Mouse (Mus musculus): ENCODE results near the gene Igsf21. TPM values are rescaled to one million over a fixed set of nuclear protein-coding genes. Genes with fewer than 3 reads are reported as not detected.

Igsf21 gene
- total RNA-seq, 2 experiments from 2014 or later = not detected

DNA sequence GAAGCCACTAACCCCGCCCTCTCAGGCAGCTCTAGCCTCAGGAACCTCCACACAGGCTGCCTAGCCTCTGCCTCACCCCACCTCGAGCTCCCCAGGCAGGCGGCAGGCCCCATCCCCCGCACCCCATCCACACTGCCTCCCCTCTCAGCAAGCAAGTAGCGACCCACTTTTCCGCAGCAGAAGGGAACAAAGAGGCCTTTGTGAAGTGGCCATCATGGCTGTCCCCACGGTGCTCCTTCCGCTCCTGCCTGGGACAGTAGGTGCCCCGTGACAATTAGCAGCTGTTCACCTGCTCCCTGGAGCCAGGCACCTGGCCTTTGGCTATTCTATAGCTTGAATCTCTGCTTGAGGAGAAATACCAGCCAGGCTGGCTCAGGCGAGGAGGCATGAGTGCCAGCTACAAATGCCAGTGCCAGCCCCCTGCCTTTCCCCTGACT is 9.3 kb downstream of the Igsf21 start:
- no peak for ATAC-seq (ENCODE audit: poor library complexity, severe bottlenecking)

DNA sequence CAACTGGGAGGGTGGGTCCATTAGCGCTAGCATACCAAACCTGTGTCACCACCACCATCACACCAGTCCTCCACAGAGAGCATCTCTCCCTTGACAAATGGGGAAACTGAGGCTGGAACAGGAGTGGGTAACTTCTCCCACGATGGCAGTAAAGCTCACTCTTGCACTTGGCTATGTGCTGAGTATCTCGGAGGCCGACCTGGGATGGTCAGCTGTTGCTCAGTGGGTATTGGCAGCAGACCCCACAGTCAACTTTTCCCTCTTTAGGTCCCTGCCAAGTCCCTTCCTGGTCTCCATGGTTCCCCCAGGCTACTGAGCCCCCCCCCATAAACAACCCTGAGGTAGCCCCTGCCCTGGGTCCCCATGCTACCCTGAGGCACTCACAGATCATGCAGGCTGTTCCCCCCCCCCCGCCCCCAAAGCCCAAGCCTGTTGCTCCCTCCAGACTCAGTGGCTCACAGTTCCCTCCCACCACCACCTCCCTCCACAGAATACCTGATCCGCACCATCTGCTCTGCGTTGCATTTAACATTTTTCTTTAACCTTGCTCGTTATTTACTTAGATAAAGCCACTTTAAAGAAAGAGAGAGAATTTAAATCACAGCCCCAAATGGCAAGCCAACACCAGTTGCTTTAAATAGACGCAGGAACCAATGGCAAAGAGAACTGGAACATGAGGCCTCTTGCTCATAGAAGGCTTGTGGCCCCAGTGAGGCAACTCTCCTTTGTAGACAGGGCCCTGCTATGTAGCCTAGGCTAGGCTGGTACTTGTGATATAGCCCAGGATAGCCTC is 11.0 kb downstream of the Igsf21 start:
- ATAC-seq (ENCODE audit: poor library complexity, severe bottlenecking) = no peak

DNA sequence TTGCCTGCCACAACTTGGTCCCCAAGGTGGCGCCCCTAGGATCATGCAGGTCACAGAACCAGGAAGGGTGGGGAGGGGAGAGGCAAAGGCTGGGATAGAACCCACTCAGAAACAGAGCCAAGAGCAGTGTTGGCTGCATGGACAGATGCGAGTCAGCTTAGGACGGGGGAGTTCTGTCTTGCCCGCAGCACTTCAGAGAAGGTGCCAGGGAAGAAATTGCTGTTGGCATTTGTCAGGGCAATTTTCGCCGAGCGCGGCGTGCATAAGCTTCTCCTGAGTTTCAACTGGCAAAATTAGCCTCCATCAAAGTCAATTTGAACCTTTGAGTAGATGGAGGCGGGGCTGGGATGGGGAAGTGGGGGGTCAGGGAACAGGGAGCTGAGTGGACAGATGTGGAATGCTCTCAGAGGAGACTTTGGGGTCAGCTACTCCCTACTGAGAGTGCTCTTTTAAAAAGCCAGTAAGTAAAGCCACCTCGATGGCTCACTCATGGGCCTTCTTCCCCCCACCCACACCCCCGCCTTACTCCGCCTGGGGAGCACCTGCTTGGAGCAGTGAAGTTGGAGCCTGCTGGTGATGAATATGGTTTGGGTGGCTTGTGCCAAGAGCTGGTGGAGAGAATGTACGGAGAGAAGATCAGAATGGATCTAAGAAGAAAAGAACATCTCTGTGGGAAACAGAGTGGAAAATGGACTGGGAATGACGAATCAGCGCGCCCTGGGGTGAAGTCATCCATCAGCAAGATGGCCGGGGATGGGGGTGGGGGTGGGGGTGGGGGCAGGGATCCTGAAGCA is 12.0 kb downstream of the Igsf21 start:
- no peak for ATAC-seq (ENCODE audit: poor library complexity, severe bottlenecking)

DNA sequence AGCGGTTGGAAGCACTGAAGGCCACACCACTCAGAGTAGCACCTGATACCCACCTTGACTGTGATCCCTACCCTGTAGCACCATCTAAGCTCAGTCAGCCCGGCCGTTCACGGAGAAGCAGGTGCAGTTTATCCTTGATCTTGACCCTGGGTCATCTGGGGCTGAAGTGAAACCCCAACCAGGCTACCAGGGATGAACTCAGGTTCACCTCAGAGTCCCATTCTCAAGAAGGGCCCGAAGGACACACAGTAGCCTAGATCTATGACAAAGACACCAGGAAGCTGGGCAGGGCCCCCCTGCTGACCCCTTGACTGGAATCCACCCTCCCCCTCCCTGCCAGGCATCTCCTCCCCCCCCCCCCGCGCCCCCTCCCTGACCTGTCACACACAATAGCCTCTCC is 18.7 kb downstream of the Igsf21 start:
- ATAC-seq (ENCODE audit: poor library complexity, severe bottlenecking) = no peak

DNA sequence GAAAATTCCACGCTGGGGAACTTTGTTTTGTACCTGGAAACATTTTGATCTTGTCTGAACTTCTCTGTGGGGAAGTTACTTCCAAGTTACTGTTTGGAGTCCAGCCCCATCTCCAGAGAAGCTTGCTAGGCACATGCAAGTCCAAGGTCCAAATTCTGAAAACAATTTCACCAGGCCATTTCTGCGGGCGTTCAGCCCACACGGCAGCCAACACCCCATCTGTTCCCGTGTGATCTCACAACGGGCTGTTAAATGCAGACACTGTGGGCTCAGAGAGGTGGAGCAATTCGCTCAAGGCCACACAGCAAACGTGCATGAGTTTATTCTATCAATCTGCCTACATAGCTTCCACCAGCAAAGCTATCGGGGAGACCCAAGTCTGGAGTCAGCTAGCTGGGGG is 21.4 kb downstream of the Igsf21 start:
- no peak for ATAC-seq (ENCODE audit: poor library complexity, severe bottlenecking)

DNA sequence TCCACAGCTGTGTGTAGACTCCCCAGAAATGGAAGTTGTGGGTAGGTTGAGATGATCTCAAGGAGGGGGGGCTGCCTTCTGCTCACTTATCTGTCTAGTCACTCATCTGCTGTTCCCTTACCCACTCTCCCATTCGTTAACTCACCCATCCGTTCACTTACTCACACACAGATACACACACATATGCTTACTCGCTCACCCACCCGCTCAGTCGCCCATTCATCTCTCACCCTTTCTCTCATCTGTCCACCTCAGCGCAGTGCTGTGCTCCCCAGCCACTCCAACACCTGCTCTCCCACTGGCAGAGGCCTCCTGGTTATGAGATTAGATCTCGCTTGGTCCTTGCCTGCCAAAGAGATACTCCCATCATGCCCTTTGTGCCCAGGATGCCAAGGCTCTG is 22.1 kb downstream of the Igsf21 start:
- ATAC-seq (ENCODE audit: poor library complexity, severe bottlenecking) = no peak

DNA sequence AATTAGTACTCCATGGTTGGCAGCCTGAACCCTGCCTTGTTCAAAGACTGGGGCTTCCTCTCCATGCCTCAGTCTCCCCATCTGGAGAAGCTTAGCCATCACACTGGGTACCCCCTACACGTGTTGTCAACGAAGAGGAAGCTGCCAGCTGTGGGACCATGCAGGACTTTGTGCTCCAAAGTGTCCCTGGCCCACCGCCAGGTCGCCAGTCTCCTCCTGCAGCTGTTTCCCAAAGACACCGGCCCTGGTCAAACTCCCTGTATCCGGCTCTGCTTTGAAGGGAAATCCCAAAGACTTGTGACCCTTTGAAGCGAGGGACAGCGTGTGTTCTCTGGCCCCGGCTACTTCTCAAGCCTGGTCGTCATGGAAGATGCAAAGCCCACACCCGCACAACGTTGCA is 23.5 kb downstream of the Igsf21 start:
- ATAC-seq (ENCODE audit: poor library complexity, severe bottlenecking) = no peak

DNA sequence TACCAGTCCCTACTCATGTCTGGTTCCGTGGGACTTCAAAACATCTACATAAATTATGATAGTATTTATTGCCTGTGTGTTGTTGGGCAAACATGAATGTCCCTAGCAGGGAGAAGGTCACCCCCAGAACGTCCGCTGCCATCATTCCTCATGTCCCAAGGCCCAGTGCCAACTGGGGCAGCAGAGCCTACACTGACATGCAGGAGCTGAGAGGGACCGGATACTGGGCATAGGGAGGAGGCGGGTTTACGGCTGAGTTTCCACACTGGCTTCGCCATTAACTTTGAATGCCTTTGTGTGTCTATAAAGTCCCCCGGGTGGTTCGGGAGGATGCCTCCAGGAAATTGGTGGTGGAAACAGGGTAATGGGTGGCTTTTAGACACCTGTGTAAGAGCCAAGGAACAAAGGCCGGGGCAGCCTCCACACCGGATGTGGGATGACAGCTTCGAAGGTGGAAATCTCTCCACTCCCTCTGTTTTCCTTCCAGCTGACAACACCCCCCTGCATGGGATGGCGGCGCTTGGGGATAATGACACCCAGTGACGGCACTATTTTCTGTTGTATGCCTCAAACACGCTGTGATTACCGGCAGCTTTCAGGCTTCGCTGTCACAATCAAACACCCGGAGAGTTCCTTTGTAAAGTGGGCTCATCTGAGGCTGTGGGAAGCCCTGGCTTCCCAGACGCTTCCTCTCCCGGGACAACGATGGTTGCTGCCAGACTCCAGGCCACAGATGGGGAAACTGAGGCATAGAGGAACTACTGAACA is 26.1 kb downstream of the Igsf21 start:
- ATAC-seq (ENCODE audit: poor library complexity, severe bottlenecking) = no peak

DNA sequence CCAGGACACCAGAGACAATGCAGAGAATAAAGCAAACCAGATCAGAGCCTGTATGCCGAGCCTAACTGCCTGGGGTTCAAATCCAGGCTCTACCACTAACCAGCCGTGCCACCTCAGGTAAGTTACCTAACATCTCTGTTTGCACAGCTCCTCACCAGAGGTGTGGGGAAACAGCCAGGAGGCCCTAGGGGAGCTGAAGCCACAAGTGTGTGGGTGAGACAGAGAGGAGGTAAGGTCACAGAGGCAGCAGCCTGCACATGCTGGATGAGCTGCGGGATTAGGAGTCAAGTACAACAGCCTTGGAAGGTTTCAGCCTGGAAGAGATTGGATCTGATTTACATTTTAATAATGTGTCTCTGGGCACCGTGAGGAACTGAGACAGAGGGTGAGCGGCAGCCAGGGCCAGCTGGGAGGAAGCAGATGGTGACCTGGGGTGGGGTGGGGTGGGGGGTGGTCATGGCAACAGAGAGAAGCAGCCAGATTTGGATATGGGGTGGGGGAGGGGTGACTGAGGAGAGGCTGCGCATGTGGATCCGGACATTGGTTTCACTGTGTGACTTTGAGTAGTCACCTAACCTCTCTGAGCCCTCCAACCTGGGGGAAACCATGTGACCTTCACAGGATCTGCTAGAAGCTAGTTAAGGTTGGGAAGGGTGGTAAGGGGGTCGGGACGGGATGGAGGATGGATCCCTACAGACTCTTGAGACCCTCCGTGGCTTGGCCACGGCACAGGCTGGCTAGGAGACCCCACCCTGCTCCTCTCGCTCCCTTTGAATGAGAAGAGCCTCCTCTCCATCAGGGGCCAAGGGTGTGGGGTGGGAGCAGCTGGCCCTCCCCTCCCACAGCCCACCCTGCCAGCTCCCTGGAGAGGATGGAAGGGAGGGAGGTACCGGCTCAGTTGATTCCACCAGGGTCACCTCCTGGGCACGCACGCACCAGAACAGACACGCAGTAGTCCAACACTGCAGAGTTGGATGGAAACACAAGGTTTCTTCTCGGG is 27.4 kb downstream of the Igsf21 start:
- no peak for ATAC-seq (ENCODE audit: poor library complexity, severe bottlenecking)

DNA sequence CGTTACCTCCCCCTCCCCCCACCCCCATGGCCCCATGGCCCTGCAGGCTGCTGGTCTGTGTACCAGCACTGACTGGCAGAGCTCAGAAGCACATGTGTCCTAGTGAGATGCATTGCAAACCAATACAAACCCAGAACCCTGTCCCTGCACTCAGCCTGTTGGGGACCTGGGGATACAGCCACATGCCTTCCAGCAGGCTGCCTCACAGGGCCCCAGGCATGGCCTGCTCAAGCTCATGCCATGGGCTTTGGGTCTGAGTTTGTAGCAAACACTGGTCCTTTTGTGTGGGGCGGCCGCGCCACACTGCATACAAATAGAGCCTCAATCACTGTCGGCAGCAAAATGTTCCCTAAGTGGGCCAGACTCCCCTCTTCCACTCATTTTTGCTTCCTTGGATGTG is 28.2 kb downstream of the Igsf21 start:
- ATAC-seq (ENCODE audit: poor library complexity, severe bottlenecking) = no peak

DNA sequence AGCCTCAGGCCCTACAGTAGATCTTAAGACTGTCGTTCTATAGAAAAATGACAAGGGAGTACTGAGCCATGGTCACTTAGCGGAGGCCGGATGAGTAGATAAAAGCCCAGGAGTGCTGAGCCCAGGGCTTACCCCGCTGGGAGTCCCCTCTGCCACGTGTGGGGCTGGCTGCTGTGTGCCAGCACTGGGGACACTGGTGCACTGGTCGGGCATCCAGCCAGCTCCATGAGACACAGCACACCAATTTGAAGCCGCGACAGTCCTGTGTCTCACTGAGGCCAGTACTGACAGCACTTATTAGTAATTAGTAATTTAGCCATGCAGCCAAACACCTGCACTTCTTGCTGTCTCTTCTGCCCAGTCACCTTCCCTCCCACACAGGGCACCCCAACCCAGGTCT is 28.6 kb downstream of the Igsf21 start:
- ATAC-seq (ENCODE audit: poor library complexity, severe bottlenecking) = no peak

DNA sequence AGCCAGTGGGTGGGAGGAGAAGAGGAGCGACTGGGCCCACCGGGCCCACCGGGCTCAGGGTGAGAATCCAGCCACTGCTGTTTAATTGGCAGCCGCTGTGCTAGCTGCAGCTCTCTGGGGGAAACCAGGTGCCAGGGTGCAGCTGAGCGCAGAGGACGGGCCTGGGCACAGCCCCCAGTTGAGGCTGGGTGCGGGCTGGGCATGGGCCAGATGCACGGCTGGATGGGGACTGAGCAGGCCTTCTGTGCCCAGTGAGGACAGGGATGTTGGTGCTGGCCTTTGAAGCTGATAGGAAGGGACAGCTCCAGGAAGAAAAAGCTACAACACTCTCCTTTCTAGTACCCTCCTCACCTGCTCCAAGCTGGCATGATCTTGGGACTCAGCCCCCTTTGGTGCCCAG is 30.5 kb downstream of the Igsf21 start:
- ATAC-seq (ENCODE audit: poor library complexity, severe bottlenecking) = no peak

DNA sequence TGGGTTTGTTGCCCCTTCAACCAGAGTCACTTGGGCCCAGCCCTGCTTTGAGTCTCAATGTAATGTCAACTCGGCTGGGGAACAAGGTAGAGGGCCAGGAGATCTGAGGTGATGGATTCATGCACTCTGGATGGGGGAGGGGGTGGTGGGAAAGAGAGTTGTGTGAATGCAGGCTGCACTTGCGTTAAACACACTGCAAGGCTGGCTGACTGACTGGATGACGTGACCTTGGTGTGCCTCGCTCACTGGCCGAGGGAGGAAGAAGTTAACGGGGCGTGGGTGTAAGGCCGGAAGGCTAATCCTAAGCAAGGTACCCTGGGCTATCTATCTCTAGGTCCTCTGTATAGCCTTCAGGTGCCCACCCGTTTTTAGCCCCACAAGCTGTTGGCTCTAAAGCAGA is 31.4 kb downstream of the Igsf21 start:
- ATAC-seq (ENCODE audit: poor library complexity, severe bottlenecking) = no peak

DNA sequence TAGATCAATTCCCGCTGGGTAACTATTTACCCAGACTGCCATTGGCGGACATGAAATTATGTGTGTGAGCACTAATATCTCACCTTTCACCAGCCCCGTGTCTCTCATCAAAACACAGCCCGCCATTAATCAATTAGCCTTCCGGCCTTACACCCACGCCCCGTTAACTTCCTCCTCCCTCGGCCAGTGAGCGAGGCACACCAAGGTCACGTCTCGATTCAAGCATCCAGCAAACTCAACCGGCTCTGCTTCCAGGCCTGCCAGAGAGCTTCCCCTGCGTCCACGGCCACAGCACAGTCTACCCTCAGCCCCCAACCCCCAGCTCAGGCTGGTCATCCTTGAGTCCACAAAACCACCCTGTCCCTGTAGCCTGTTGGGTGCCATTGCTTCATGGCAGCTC is 32.2 kb downstream of the Igsf21 start:
- ATAC-seq (ENCODE audit: poor library complexity, severe bottlenecking) = no peak

DNA sequence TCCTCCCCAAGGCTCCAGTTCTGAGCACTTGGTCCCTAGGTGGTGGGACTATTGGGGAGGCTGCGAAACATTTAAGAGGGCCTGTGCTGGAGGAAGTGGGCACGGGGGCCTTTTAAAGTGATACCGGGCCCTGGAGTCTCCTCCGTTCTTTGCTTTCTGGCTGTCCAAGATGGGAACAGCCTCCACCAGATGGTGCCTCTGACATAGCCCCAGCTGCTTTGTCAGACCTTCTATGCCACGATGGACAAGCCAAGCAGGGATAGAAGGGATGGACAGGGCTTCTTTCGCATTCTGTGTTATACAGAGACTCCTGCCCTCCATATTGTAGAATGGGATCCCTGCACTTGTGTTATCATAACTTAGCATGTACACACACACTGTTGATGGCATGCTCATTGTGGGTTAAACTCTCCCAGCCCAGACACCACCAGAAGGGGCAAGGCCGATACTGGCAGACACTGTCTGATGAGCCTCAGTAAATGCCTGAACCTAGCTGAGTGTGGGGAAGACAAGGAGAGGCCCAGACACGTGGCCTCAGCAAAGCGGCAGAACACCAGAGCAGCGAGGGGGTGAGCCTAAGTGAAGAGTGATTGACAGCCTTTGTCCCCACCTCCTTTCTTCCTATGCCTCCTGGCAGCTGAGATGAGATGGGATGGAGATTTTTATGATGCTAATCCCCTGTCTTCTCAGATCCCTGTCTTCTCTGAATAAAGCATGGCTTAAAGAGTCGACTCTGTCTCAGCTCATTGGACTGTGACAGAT is 36.3 kb downstream of the Igsf21 start:
- ATAC-seq (ENCODE audit: poor library complexity, severe bottlenecking) = no peak

DNA sequence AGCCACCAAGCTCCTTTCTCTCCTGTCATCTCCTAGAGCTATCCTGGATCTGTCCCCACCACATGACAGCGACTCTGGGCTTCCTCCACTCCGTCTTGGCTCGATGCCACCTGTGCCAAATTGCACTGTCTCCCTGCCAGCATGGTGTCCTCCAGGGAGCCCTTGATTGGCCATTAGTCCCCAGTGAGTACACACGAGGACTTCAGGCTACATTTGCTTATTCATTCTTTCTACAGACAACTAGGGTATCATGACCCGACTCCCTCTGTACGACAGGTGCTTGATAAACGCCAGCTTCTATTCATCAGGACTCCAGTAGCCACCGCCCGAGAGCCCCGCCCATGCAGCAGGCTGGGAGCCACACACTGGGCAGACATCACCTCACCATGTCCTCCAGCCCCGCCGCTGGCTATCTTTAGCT is 40.8 kb downstream of the Igsf21 start:
- no peak for ATAC-seq (ENCODE audit: poor library complexity, severe bottlenecking)

DNA sequence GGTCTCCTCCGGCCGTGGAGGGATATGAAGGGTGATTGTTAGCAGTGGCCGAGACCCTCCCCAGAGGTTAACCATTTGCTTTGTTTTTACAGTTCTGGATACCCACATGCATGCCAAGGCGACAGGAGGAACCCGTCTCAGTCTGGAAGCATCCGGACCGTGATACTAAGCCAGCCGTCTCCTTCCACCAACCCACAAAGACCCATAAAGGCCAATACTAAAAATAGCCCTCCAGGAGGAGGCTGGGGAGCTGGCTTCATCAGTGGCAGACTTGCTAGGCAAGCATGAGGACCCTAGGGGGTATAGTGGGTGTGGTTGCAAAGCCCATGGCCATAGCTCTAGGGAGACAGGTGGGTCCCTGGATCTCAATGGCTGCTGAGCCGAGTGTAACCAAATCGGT is 41.8 kb downstream of the Igsf21 start:
- ATAC-seq (ENCODE audit: poor library complexity, severe bottlenecking) = no peak

DNA sequence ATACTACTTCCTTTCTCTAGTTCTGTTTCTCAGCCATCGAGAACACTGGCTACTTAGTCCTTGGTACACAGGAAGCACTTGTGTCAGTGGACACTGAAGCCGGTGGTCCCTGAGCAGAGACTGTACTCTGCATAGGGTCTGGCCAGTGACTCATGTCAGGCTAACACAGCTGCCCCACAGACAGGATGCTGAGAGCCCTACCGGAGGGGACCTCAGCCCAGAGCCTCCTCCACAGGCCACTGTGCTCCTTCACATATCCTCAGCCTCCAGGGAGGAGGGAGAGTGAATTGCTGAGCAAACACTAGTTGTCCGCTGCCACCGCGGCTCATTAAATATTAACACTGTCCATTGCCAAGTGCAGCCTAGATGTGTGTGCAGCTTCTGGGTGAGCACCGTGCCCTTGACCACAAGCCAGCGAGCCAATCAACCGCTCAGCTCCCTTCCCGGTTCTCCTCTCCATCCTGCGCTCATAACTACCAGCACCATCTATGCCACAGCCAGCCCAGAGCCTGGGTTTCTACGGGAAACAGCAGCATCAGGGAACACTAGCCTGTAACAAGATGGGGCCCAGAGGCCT is 42.8 kb downstream of the Igsf21 start:
- ATAC-seq (ENCODE audit: poor library complexity, severe bottlenecking) = no peak

DNA sequence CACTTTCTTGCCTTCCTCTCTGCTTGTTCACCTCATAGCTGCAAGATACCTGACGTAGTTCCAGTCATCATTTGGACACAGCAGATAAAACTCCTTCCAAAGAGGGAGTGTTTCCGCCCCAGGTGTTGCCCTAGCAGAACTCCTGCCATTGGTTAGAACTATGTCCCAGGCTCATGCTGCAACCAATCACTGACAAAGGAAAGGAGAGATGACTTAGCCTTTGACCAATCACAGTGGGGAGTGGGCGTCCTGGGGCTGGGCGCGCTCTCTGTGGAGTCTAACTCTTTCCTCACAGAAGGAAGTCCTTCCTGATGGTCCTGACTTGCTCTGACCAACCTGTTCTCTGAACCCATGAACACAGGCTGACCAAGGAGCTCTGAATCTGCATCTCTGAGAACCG is 44.4 kb downstream of the Igsf21 start:
- no peak for ATAC-seq (ENCODE audit: poor library complexity, severe bottlenecking)

All from megakaryocyte, adult 5-6 weeks (primary cell).